Mouse (Mus musculus) forebrain, embryonic 11.5 days (tissue): ENCODE results near the gene Batf3. TPM values are rescaled to one million over a fixed set of nuclear protein-coding genes. Genes with fewer than 3 reads are reported as not detected.
A peak's percentile ranks its signal among the peaks of the same experiment; 100 is the strongest.

ENCODE experiments used
- ATAC-seq: fragments of 200-750 bp; cut with Nextera tagmentation; replicated peaks from 2 replicates; pipeline ENCODE4 v1.8.0; 2017; ENCODE audit warnings: moderate TSS enrichment; ENCODE audit not compliant: low FRiP score
- DNase-seq: peaks from one replicate; pipeline ENCODE4 v3.0.0-alpha.2; 2017; ENCODE audit warnings: low spot score
- H3K27ac ChIP-seq: fragments of 300-500 bp; sonication (generic); 2 replicates; pipeline ENCODE4 v1.5.1; 2014; ENCODE audit warnings: low read depth, low read length
- H3K27me3 ChIP-seq: fragments of 300-500 bp; sonication (generic); 2 replicates; pipeline ENCODE4 v1.6.1; 2014; ENCODE audit warnings: mild to moderate bottlenecking, low read length, mixed read lengths; ENCODE audit not compliant: control insufficient read depth, insufficient read depth
- H3K36me3 ChIP-seq: fragments of 300-500 bp; sonication (generic); 2 replicates; pipeline ENCODE4 v1.6.1; 2014; ENCODE audit warnings: mild to moderate bottlenecking, low read length, moderate library complexity, mixed read lengths; ENCODE audit not compliant: control insufficient read depth, insufficient read depth
- H3K4me1 ChIP-seq: fragments of 300-500 bp; sonication (generic); replicated peaks from 2 replicates; pipeline ENCODE4 v1.6.1; 2014; ENCODE audit warnings: low read length, mixed read lengths; ENCODE audit not compliant: control insufficient read depth, insufficient read depth
- H3K4me2 ChIP-seq: fragments of 300-500 bp; sonication (generic); 2 replicates; pipeline ENCODE4 v1.6.1; 2014; ENCODE audit warnings: low read depth, mild to moderate bottlenecking, low read length, moderate library complexity, mixed read lengths; ENCODE audit not compliant: severe bottlenecking
- H3K4me3 ChIP-seq: fragments of 300-500 bp; sonication (generic); 2 replicates; pipeline ENCODE4 v1.5.1; 2014; ENCODE audit warnings: low read depth, low read length
- H3K9ac ChIP-seq: fragments of 300-500 bp; sonication (generic); 2 replicates; pipeline ENCODE4 v1.6.1; 2014; ENCODE audit warnings: low read length
- H3K9me3 ChIP-seq: fragments of 300-500 bp; sonication (generic); 2 replicates; pipeline ENCODE4 v1.6.1; 2016; ENCODE audit warnings: low read length, mixed read lengths; ENCODE audit not compliant: control insufficient read depth
- WGBS: fragments of 180-500 bp; shearing (Covaris S2); extraction: QIAGEN DNeasy Blood & Tissue Kit; methylation state at CpG from one replicate; pipeline ENCODE4 v1.1.7; 2014; 5-methylcytosine and 5-hydroxymethylcytosine counted together
- polyA plus RNA-seq: library from polyadenylated mRNA; unstranded; fragments of >200 nt; fragmentation: Nextera tagmentation; extraction: Ambion mirVana; gene quantifications from 2 replicates; pipeline ENCODE4 v1.2.1, GENCODE M21; 2014

Gene Batf3
- polyA plus RNA-seq, 1 experiment from 2014 or later, result 6.0 TPM

GRCm38 (mm10) chr1:191111146-191111545, 13.5 kb downstream of the Batf3 start:
- H3K4me2 ChIP-seq, result no peak overlapping the region
- no peaks in the 10 kb centered on the region for H3K36me3 ChIP-seq
- DNase-seq (no peak), ATAC-seq (no peak)
- H3K9me3 ChIP-seq, result no peaks in the 10 kb centered on the region
- H3K27me3 ChIP-seq, result no peaks in the 10 kb centered on the region
- H3K4me1 ChIP-seq, result no peaks in the 10 kb centered on the region
- no peak overlapping the region for H3K27ac ChIP-seq
- H3K9ac ChIP-seq, result no peak overlapping the region
- H3K4me3 ChIP-seq, result no peak overlapping the region
- 62% methylated on average over 8 of the region's 8 CpGs for WGBS

- Histone ChIP-seq H3K4me2 (no peak overlapping the region), H3K9me3 (no peaks in the 10 kb centered on the region), H3K27ac (no peak overlapping the region), H3K27me3 (no peaks in the 10 kb centered on the region), H3K4me3 (no peak overlapping the region), H3K9ac (no peak overlapping the region), H3K4me1 (no peaks in the 10 kb centered on the region), H3K36me3 (no peaks in the 10 kb centered on the region)
- WGBS, result 81% methylated on average over 7 of the region's 7 CpGs
- no peak for ATAC-seq
- DNase-seq, result no peak
These were observed 17.2 kb downstream of the Batf3 start for GRCm38 (mm10) chr1:191114868-191115267.

- WGBS, result 82% methylated on average over 11 of the region's 11 CpGs
- Histone ChIP-seq H3K9me3 (no peaks in the 10 kb centered on the region), H3K9ac (no peak overlapping the region), H3K4me3 (no peak overlapping the region), H3K4me2 (no peak overlapping the region), H3K27me3 (no peaks in the 10 kb centered on the region), H3K27ac (no peak overlapping the region), H3K4me1 (no peaks in the 10 kb centered on the region), H3K36me3 (no peaks in the 10 kb centered on the region)
- no peak for DNase-seq
- no peak for ATAC-seq
These were observed 18.0 kb downstream of the Batf3 start for GRCm38 (mm10) chr1:191115514-191116238.

GRCm38 (mm10) chr1:191122744-191123143, 25.1 kb downstream of the Batf3 start:
- Histone ChIP-seq H3K36me3 (no peaks in the 10 kb centered on the region), H3K4me2 (no peak overlapping the region), H3K4me1 (no peaks in the 10 kb centered on the region), H3K9me3 (no peaks in the 10 kb centered on the region), H3K27ac (no peak overlapping the region), H3K9ac (no peak overlapping the region), H3K4me3 (no peak overlapping the region), H3K27me3 (peaks cover 4% of the 10 kb centered on the region; the same call in 1 of the 2 replicates)
- DNase-seq (no peak), ATAC-seq (no peak)
- 90% methylated on average over 3 of the region's 3 CpGs for WGBS

GRCm38 (mm10) chr1:191123696-191124095, 26.0 kb downstream of the Batf3 start:
- ATAC-seq, result no peak
- WGBS, result 81% methylated on average over 2 of the region's 2 CpGs
- peaks cover 4% of the 10 kb centered on the region; the same call in 1 of the 2 replicates for H3K27me3 ChIP-seq
- H3K27ac ChIP-seq, result no peak overlapping the region
- H3K36me3 ChIP-seq, result no peaks in the 10 kb centered on the region
- no peak overlapping the region for H3K4me2 ChIP-seq
- no peak for DNase-seq
- H3K9ac ChIP-seq, result no peak overlapping the region
- no peaks in the 10 kb centered on the region for H3K9me3 ChIP-seq
- no peaks in the 10 kb centered on the region for H3K4me1 ChIP-seq
- H3K4me3 ChIP-seq, result no peak overlapping the region

GRCm38 (mm10) chr1:191124288-191124687, 26.6 kb downstream of the Batf3 start:
- Histone ChIP-seq H3K9ac (no peak overlapping the region), H3K4me3 (no peak overlapping the region), H3K27me3 (peaks cover 4% of the 10 kb centered on the region; the same call in 1 of the 2 replicates), H3K9me3 (no peaks in the 10 kb centered on the region), H3K27ac (no peak overlapping the region), H3K4me1 (no peaks in the 10 kb centered on the region), H3K4me2 (no peak overlapping the region), H3K36me3 (no peaks in the 10 kb centered on the region)
- DNase-seq (no peak), ATAC-seq (no peak)
- 70% methylated on average over 4 of the region's 4 CpGs for WGBS

GRCm38 (mm10) chr1:191125811-191126638, 28.4 kb downstream of the Batf3 start:
- ATAC-seq (peak; percentile 81), DNase-seq (peak; percentile 84)
- Histone ChIP-seq H3K9ac (peak overlapping the region; percentile 44; the same call in 1 of the 2 replicates), H3K36me3 (no peaks in the 10 kb centered on the region), H3K4me3 (peak overlapping the region; percentile 24), H3K27ac (no peak overlapping the region), H3K4me2 (peak overlapping the region; percentile 47; the same call in 1 of the 2 replicates), H3K9me3 (no peaks in the 10 kb centered on the region; the same call in 1 of the 2 replicates), H3K27me3 (peaks cover 4% of the 10 kb centered on the region; the same call in 1 of the 2 replicates), H3K4me1 (no peaks in the 10 kb centered on the region)
- WGBS, result 16% methylated on average over 38 of the region's 38 CpGs

- H3K4me2 ChIP-seq, result no peak overlapping the region
- DNase-seq, result no peak
- 88% methylated on average over 2 of the region's 2 CpGs for WGBS
- no peak overlapping the region for H3K9ac ChIP-seq
- no peaks in the 10 kb centered on the region for H3K36me3 ChIP-seq
- no peaks in the 10 kb centered on the region for H3K27me3 ChIP-seq
- no peaks in the 10 kb centered on the region; the same call in 1 of the 2 replicates for H3K9me3 ChIP-seq
- ATAC-seq, result no peak
- no peak overlapping the region for H3K27ac ChIP-seq
- no peak overlapping the region for H3K4me3 ChIP-seq
- H3K4me1 ChIP-seq, result no peaks in the 10 kb centered on the region
These were observed 34.0 kb downstream of the Batf3 start for GRCm38 (mm10) chr1:191131692-191132091.
